Mouse (Mus musculus): ENCODE results near the gene Cog2.

- no peak for TF ChIP-seq POLR2A (IDR thresholded peaks at IDR 0.05; ENCODE audit: extremely low read depth, insufficient read depth, low read length)
- no peak for TF ChIP-seq CTCF (IDR thresholded peaks at IDR 0.05; ENCODE audit: extremely low read depth, insufficient read depth, low read length)
Measured at GRCm38 (mm10) chr8:124494397-124494796, 26.2 kb upstream of the Cog2 start.

Data from cortical plate, adult 2 months (tissue).